Mouse (Mus musculus) hindbrain, embryonic 14.5 days (tissue): ENCODE results near the gene Inafm2. TPM values are rescaled to one million over a fixed set of nuclear protein-coding genes. Genes with fewer than 3 reads are reported as not detected.
A peak's percentile ranks its signal among the peaks of the same experiment; 100 is the strongest.

Source experiments
- ATAC-seq: fragments of 200-750 bp; cut with Nextera tagmentation; 2 replicates; pipeline ENCODE4 v1.8.0; 2017; ENCODE audit warnings: moderate number of reproducible peaks, mild to moderate bottlenecking, moderate TSS enrichment, moderate library complexity; ENCODE audit not compliant: low FRiP score
- DNase-seq: peaks from one replicate; pipeline ENCODE4 v3.0.0-alpha.2; 2015; ENCODE audit warnings: low spot score
- H3K27ac ChIP-seq: fragments of 300-500 bp; sonication (generic); 2 replicates; pipeline ENCODE4 v1.5.1; 2014; ENCODE audit warnings: mild to moderate bottlenecking, moderate library complexity
- H3K27me3 ChIP-seq: fragments of 300-500 bp; sonication (generic); 2 replicates; pipeline ENCODE4 v1.6.1; 2014; ENCODE audit warnings: mild to moderate bottlenecking, low read length, mixed read lengths; ENCODE audit not compliant: control insufficient read depth, insufficient read depth
- H3K36me3 ChIP-seq: fragments of 300-500 bp; sonication (generic); replicated peaks from 2 replicates; pipeline ENCODE4 v1.6.1; 2014; ENCODE audit not compliant: control insufficient read depth, insufficient read depth
- H3K4me1 ChIP-seq: fragments of 300-500 bp; sonication (generic); replicated peaks from 2 replicates; pipeline ENCODE4 v1.6.1; 2014; ENCODE audit warnings: antibody characterized with exemption, low read length, mixed read lengths; ENCODE audit not compliant: control insufficient read depth, insufficient read depth
- H3K4me2 ChIP-seq: fragments of 300-500 bp; sonication (generic); replicated peaks from 2 replicates; pipeline ENCODE4 v1.6.1; 2014; ENCODE audit warnings: mild to moderate bottlenecking, moderate library complexity
- H3K4me3 ChIP-seq: fragments of 300-500 bp; sonication (generic); replicated peaks from 2 replicates; pipeline ENCODE4 v1.5.1; 2014; ENCODE audit warnings: mild to moderate bottlenecking, low read length
- H3K9ac ChIP-seq: fragments of 300-500 bp; sonication (generic); 2 replicates; pipeline ENCODE4 v1.6.1; 2014
- H3K9me3 ChIP-seq: fragments of 300-500 bp; sonication (generic); 2 replicates; pipeline ENCODE4 v1.6.1; 2016; ENCODE audit warnings: low read length; ENCODE audit not compliant: control insufficient read depth
- WGBS: fragments of 180-500 bp; shearing (Covaris S2); extraction: QIAGEN DNeasy Blood & Tissue Kit; methylation state at CpG from one replicate; pipeline ENCODE4 v1.1.7; 2014; 5-methylcytosine and 5-hydroxymethylcytosine counted together
- polyA plus RNA-seq: library from polyadenylated mRNA; unstranded; fragments of >200 nt; fragmentation: Nextera tagmentation; extraction: Ambion mirVana; gene quantifications from 2 replicates; pipeline ENCODE4 v1.2.1, GENCODE M21; 2014

Inafm2 gene
- polyA plus RNA-seq, 1 experiment from 2014 or later: 30.6 TPM

- H3K9me3 ChIP-seq: no peaks in the 10 kb centered on the region
- H3K27ac ChIP-seq: peak within 1 kb of the TSS; percentile 87
- no peaks in the 10 kb centered on the region for H3K36me3 ChIP-seq
- peaks cover 27% of the 10 kb centered on the region for H3K4me1 ChIP-seq
- ATAC-seq (peak; percentile 79), DNase-seq (peak; percentile 79)
- H3K27me3 ChIP-seq: no peaks in the 10 kb centered on the region
- WGBS: 3% methylated on average over 29 of the region's 29 CpGs
- H3K4me3 ChIP-seq: 0 out of 2 replicates have a peak within 1 kb of the TSS, but pooled peaks have one; percentile 0
- H3K4me2 ChIP-seq: peak within 1 kb of the TSS; percentile 43
- peak within 1 kb of the TSS; percentile 54 for H3K9ac ChIP-seq
Measured at GRCm38 (mm10) chr2:118761906-118762783, 16.6 kb downstream of the Inafm2 start, which contains the start of gene Ccdc9b. Gene Ccdc9b, minus strand, starts transcription at chr2:118762661.

- DNase-seq: peak; percentile 32
- H3K36me3 ChIP-seq: no peaks in the 10 kb centered on the region
- H3K27ac ChIP-seq: peak overlapping the region; percentile 87
- no peak overlapping the region for H3K4me3 ChIP-seq
- no peaks in the 10 kb centered on the region for H3K9me3 ChIP-seq
- no peaks in the 10 kb centered on the region for H3K27me3 ChIP-seq
- H3K4me1 ChIP-seq: peaks cover 27% of the 10 kb centered on the region
- H3K9ac ChIP-seq: peak overlapping the region; percentile 54; the same call in 1 of the 2 replicates
- no peak for ATAC-seq
- 0 out of 2 replicates have a peak overlapping the region, but pooled peaks have one; percentile 43 for H3K4me2 ChIP-seq
- 13% methylated on average over 10 of the region's 10 CpGs for WGBS
Measured at GRCm38 (mm10) chr2:118762784-118763148, 17.2 kb downstream of the Inafm2 start.

GRCm38 (mm10) chr2:118763469-118763868 lies 17.9 kb downstream of the Inafm2 start:
- Histone ChIP-seq H3K36me3 (no peaks in the 10 kb centered on the region), H3K27me3 (no peaks in the 10 kb centered on the region), H3K4me2 (no peak overlapping the region), H3K27ac (peak overlapping the region; percentile 87; the same call in 1 of the 2 replicates), H3K9me3 (no peaks in the 10 kb centered on the region), H3K9ac (no peak overlapping the region), H3K4me3 (no peak overlapping the region), H3K4me1 (peaks cover 27% of the 10 kb centered on the region)
- 60% methylated on average over 7 of the region's 7 CpGs for WGBS
- DNase-seq (no peak), ATAC-seq (no peak)

GRCm38 (mm10) chr2:118764094-118764831 lies 18.7 kb downstream of the Inafm2 start:
- no peak for ATAC-seq

GRCm38 (mm10) chr2:118764875-118765274 lies 19.3 kb downstream of the Inafm2 start:
- ATAC-seq (no peak), DNase-seq (no peak)
- Histone ChIP-seq H3K36me3 (no peaks in the 10 kb centered on the region), H3K27ac (no peak overlapping the region), H3K27me3 (no peaks in the 10 kb centered on the region), H3K4me3 (no peak overlapping the region), H3K4me2 (no peak overlapping the region), H3K4me1 (peaks cover 27% of the 10 kb centered on the region), H3K9ac (no peak overlapping the region), H3K9me3 (no peaks in the 10 kb centered on the region)
- WGBS: 83% methylated on average over 5 of the region's 5 CpGs

More at GRCm38 (mm10) chr2:118764094-118764831, 18.7 kb downstream of the Inafm2 start:
- H3K4me1 ChIP-seq: peaks cover 27% of the 10 kb centered on the region
- DNase-seq: peak; percentile 68
- H3K27ac ChIP-seq: peak overlapping the region; percentile 43; the same call in 1 of the 2 replicates
- no peaks in the 10 kb centered on the region for H3K36me3 ChIP-seq
- WGBS: 29% methylated on average over 11 of the region's 11 CpGs
- no peak overlapping the region for H3K9ac ChIP-seq
- no peak overlapping the region for H3K4me2 ChIP-seq
- H3K4me3 ChIP-seq: no peak overlapping the region
- no peaks in the 10 kb centered on the region for H3K9me3 ChIP-seq
- H3K27me3 ChIP-seq: no peaks in the 10 kb centered on the region

GRCm38 (mm10) chr2:118766041-118767033 lies 20.8 kb downstream of the Inafm2 start:
- Histone ChIP-seq H3K4me2 (no peak overlapping the region), H3K4me1 (peaks cover 21% of the 10 kb centered on the region), H3K4me3 (no peak overlapping the region), H3K36me3 (no peaks in the 10 kb centered on the region), H3K9ac (no peak overlapping the region), H3K9me3 (no peaks in the 10 kb centered on the region), H3K27ac (no peak overlapping the region), H3K27me3 (no peaks in the 10 kb centered on the region)
- DNase-seq: no peak
- ATAC-seq: no peak
- WGBS: 74% methylated on average over 10 of the region's 10 CpGs

- 73% methylated on average over 6 of the region's 6 CpGs for WGBS
- Histone ChIP-seq H3K27ac (no peak within 1 kb of the TSS), H3K4me2 (no peak within 1 kb of the TSS), H3K36me3 (no peaks in the 10 kb centered on the region), H3K9ac (no peak within 1 kb of the TSS), H3K27me3 (no peaks in the 10 kb centered on the region), H3K9me3 (no peaks in the 10 kb centered on the region), H3K4me3 (no peak within 1 kb of the TSS), H3K4me1 (no peaks in the 10 kb centered on the region)
- DNase-seq (no peak), ATAC-seq (no peak)
Measured at GRCm38 (mm10) chr2:118772158-118772874, 26.8 kb downstream of the Inafm2 start, which contains the start of gene Phgr1. Gene Phgr1, plus strand, starts transcription at chr2:118772769.

GRCm38 (mm10) chr2:118774536-118774935 lies 29.0 kb downstream of the Inafm2 start:
- Histone ChIP-seq H3K4me2 (no peak overlapping the region), H3K4me3 (no peak overlapping the region), H3K27ac (no peak overlapping the region), H3K9me3 (no peaks in the 10 kb centered on the region), H3K4me1 (0 out of 2 replicates have a peak, but pooled peaks cover 4% of the 10 kb centered on the region), H3K36me3 (no peaks in the 10 kb centered on the region), H3K9ac (no peak overlapping the region), H3K27me3 (no peaks in the 10 kb centered on the region)
- 89% methylated on average over 2 of the region's 2 CpGs for WGBS
- DNase-seq (no peak), ATAC-seq (no peak)
